In the genomic region with DNA sequence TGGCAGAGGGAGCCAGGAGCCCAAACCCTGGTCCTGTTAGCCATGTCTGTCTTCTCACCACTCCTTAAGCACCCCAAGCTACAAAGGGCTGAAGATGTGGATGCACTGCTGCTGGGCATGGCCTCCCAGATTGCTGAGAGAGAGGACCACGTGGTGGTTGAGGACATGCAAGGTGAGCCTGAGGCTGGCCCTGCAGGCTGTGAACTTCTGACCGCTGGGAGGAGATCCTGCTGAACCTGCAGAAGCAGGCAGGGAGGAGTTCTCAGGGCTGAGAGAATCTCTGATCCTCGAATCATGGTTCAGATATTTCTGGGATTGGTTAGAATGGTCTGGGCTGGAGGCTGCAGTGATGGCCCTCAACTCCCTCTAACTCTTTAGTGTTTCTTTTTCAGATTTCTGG, we compare ENCODE assay signal across 26 mouse cellular contexts. TPM values are rescaled to one million over a fixed set of nuclear protein-coding genes. Genes with fewer than 3 reads are reported as not detected.
DNase-seq lines count a peak whose midpoint lies in the region; ATAC-seq and TF ChIP-seq lines count a peak whose summit lies in the region.
"Had no signal": no experiment of that assay in that cellular context is flagged by ENCODE, and none has a peak within 500 bp of the region (broad histone marks: within the 10 kb centered on the region; RNA-seq: fewer than 3 reads in every experiment).

No protein-coding gene starts in this region.

- H3K27me3 ChIP-seq in intestine, postnatal 0 days (replicated peaks; ENCODE audit: control insufficient read depth, insufficient read depth, low read length): no peaks in the 10 kb centered on the region
- no peaks in the 10 kb centered on the region for H3K27me3 ChIP-seq in intestine, embryonic 15.5 days (replicated peaks)

- 44% methylated on average over 3 of the region's 3 CpGs for WGBS in intestine, postnatal 0 days
- 55% methylated on average over 3 of the region's 3 CpGs for WGBS in intestine, embryonic 15.5 days

- H3K4me1 ChIP-seq in intestine, postnatal 0 days (replicated peaks; ENCODE audit: control insufficient read depth, insufficient read depth, low read length): no peaks in the 10 kb centered on the region
- no peaks in the 10 kb centered on the region for H3K4me1 ChIP-seq in intestine, embryonic 15.5 days (replicated peaks)
- H3K4me1 ChIP-seq: forebrain, embryonic 10.5 days; forebrain, embryonic 13.5 days; heart, embryonic 10.5 days had no signal

- peak; percentile 23 to 35 for DNase-seq in kidney, adult 8-10 months
- DNase-seq in kidney, postnatal 10 days: no peak
- peak; percentile 40 to 76 for DNase-seq in kidney, postnatal 25 days
- no peak for DNase-seq in kidney, adult 18-20 months
- DNase-seq in yolk sac, embryonic 10.5 days (ENCODE audit: low spot score): peak; percentile 18
- DNase-seq: adrenal gland, adult 8-10 months; adrenal gland, postnatal 25 days; cerebellum, adult 18-20 months; cerebellum, adult 9-10 months; cerebellum, postnatal 14 days; gastrocnemius, postnatal 10 days; gastrocnemius, postnatal 36 days; heart, adult 2 months; heart, postnatal 14 days; heart, postnatal 4 days had no signal

- no peak for TF ChIP-seq CTCF in intestine, postnatal 0 days (IDR thresholded peaks at IDR 0.05; ENCODE audit: low read depth)

- ATAC-seq in intestine, postnatal 0 days: 0 out of 2 replicates have a peak, but pooled peaks have one; percentile 43
- ATAC-seq in intestine, embryonic 15.5 days: no peak
- ATAC-seq: activated CD4-positive, CD25-positive, alpha-beta regulatory T cell, adult 4 months; forebrain, embryonic 13.5 days; forebrain, embryonic 16.5 days had no signal

- no peaks in the 10 kb centered on the region for H3K36me3 ChIP-seq in intestine, postnatal 0 days (ENCODE audit: control insufficient read depth, insufficient read depth)
- H3K36me3 ChIP-seq in intestine, embryonic 15.5 days: no peaks in the 10 kb centered on the region
- H3K36me3 ChIP-seq: forebrain, embryonic 10.5 days; heart, embryonic 10.5 days; heart, embryonic 13.5 days had no signal

- no peak overlapping the region for H3K9ac ChIP-seq in intestine, postnatal 0 days (ENCODE audit: low read depth, low read length)
- H3K9ac ChIP-seq in intestine, embryonic 15.5 days: no peak overlapping the region
- H3K9ac ChIP-seq: forebrain, embryonic 13.5 days; heart, embryonic 13.5 days had no signal

- no peaks in the 10 kb centered on the region for H3K9me3 ChIP-seq in intestine, postnatal 0 days (ENCODE audit: control insufficient read depth)
- no peaks in the 10 kb centered on the region for H3K9me3 ChIP-seq in intestine, embryonic 15.5 days
- H3K9me3 ChIP-seq: forebrain, embryonic 10.5 days; forebrain, embryonic 13.5 days; heart, embryonic 10.5 days; heart, embryonic 13.5 days had no signal

- H3K27ac ChIP-seq in intestine, postnatal 0 days (ENCODE audit: low read depth, low read length): no peak overlapping the region; the same call in 1 of the 2 replicates
- no peak overlapping the region for H3K27ac ChIP-seq in intestine, embryonic 15.5 days
- H3K27ac ChIP-seq: forebrain, embryonic 10.5 days; forebrain, embryonic 13.5 days; heart, adult 2 months; heart, embryonic 10.5 days; heart, embryonic 13.5 days had no signal

- H3K4me3 ChIP-seq in intestine, postnatal 0 days (ENCODE audit: low read depth, low read length): no peak overlapping the region
- no peak overlapping the region for H3K4me3 ChIP-seq in intestine, embryonic 15.5 days (replicated peaks)
- H3K4me3 ChIP-seq: forebrain, embryonic 10.5 days; forebrain, embryonic 13.5 days; heart, adult 2 months; heart, embryonic 10.5 days; heart, embryonic 13.5 days had no signal

- no peak overlapping the region for H3K4me2 ChIP-seq in intestine, postnatal 0 days (replicated peaks; ENCODE audit: low read depth)
- H3K4me2 ChIP-seq in intestine, embryonic 15.5 days (replicated peaks): no peak overlapping the region
- H3K4me2 ChIP-seq: forebrain, embryonic 13.5 days; heart, embryonic 13.5 days had no signal

RNA-seq across cellular contexts. Expression of a gene that starts 8.5 kb away (rescaled TPM):
- polyA plus RNA-seq in intestine, postnatal 0 days (2015; fragmentation: Nextera tagmentation; extraction: Ambion mirVana): 0.07 TPM in 1 of 2 replicates, not detected in the other
- polyA plus RNA-seq in intestine, embryonic 15.5 days (2015; fragmentation: Nextera tagmentation; extraction: Ambion mirVana): 0.03 and 0.08 TPM in 2 replicates
- polyA plus RNA-seq: activated CD4-positive, CD25-positive, alpha-beta regulatory T cell, adult 4 months; forebrain, embryonic 10.5 days; forebrain, embryonic 13.5 days; heart, embryonic 10.5 days; heart, embryonic 13.5 days had no signal

RNA-seq across cellular contexts. Expression of a gene that starts 10.4 kb away (rescaled TPM):
- polyA plus RNA-seq in intestine, postnatal 0 days (2015; fragmentation: Nextera tagmentation; extraction: Ambion mirVana): not detected in 2 replicates
- not detected in 2 replicates for polyA plus RNA-seq in intestine, embryonic 15.5 days (2015; fragmentation: Nextera tagmentation; extraction: Ambion mirVana)
- polyA plus RNA-seq: forebrain, embryonic 10.5 days; forebrain, embryonic 13.5 days; forebrain, embryonic 16.5 days; heart, embryonic 10.5 days; hindbrain, embryonic 11.5 days had no signal

RNA-seq across cellular contexts. Expression of a gene that starts 25.3 kb away (rescaled TPM):
- 0.83 and 1.5 TPM in 2 replicates for polyA plus RNA-seq in intestine, postnatal 0 days (2015; fragmentation: Nextera tagmentation; extraction: Ambion mirVana)
- 0.14 and 0.25 TPM in 2 replicates for polyA plus RNA-seq in intestine, embryonic 15.5 days (2015; fragmentation: Nextera tagmentation; extraction: Ambion mirVana)
- polyA plus RNA-seq: activated CD4-positive, CD25-positive, alpha-beta regulatory T cell, adult 4 months; embryonic facial prominence, embryonic 11.5 days; forebrain, embryonic 10.5 days; forebrain, embryonic 13.5 days; forebrain, embryonic 16.5 days; heart, embryonic 13.5 days; heart, embryonic 16.5 days; hindbrain, embryonic 11.5 days had no signal

RNA-seq across cellular contexts. Expression of a gene that starts 25.7 kb away (rescaled TPM):
- polyA plus RNA-seq in intestine, postnatal 0 days (2015; fragmentation: Nextera tagmentation; extraction: Ambion mirVana): 0.17 and 0.38 TPM in 2 replicates
- 0.08 TPM in 1 of 2 replicates, not detected in the other for polyA plus RNA-seq in intestine, embryonic 15.5 days (2015; fragmentation: Nextera tagmentation; extraction: Ambion mirVana)
- polyA plus RNA-seq: activated CD4-positive, CD25-positive, alpha-beta regulatory T cell, adult 4 months; embryonic facial prominence, embryonic 11.5 days; forebrain, embryonic 10.5 days; forebrain, embryonic 13.5 days; forebrain, embryonic 16.5 days; heart, embryonic 10.5 days; hindbrain, embryonic 11.5 days had no signal

RNA-seq across cellular contexts. Expression of a gene that starts 45.0 kb away (rescaled TPM):
- 1.8 and 2.0 TPM in 2 replicates for polyA plus RNA-seq in intestine, postnatal 0 days (2015; fragmentation: Nextera tagmentation; extraction: Ambion mirVana)
- polyA plus RNA-seq in intestine, embryonic 15.5 days (2015; fragmentation: Nextera tagmentation; extraction: Ambion mirVana): 2.7 and 3.6 TPM in 2 replicates

Comparison
In these comparisons a context has a peak if more than half of its experiments do, and no peak if none do; other contexts are left out.
1. DNase-seq: peak in kidney, adult 8-10 months (2 of 2), kidney, postnatal 25 days (2 of 2) and yolk sac, embryonic 10.5 days (single experiment); none in kidney, postnatal 10 days (single experiment) and kidney, adult 18-20 months (single experiment).